Mouse (Mus musculus) stomach, embryonic 16.5 days (tissue): Measurements from ENCODE around the gene Rassf10. TPM values are rescaled to one million over a fixed set of nuclear protein-coding genes. Genes with fewer than 3 reads are reported as not detected.

ENCODE experiments used
- ATAC-seq: fragments of 200-750 bp; cut with Nextera tagmentation; 2 replicates; pipeline ENCODE4 v1.8.0; 2017; ENCODE audit warnings: moderate number of reproducible peaks, moderate TSS enrichment; ENCODE audit not compliant: insufficient read depth, low FRiP score
- H3K27ac ChIP-seq: fragments of 300-500 bp; sonication (generic); 2 replicates; pipeline ENCODE4 v1.5.1; 2014; ENCODE audit warnings: low read length
- H3K27me3 ChIP-seq: fragments of 300-500 bp; sonication (generic); 2 replicates; pipeline ENCODE4 v1.6.1; 2014; ENCODE audit warnings: low read length, control low read depth, mixed read lengths; ENCODE audit not compliant: control insufficient read depth, insufficient read depth
- H3K36me3 ChIP-seq: fragments of 300-500 bp; sonication (generic); 2 replicates; pipeline ENCODE4 v1.6.1; 2014; ENCODE audit warnings: low read length; ENCODE audit not compliant: control insufficient read depth, insufficient read depth
- H3K4me1 ChIP-seq: fragments of 300-500 bp; sonication (generic); 2 replicates; pipeline ENCODE4 v1.6.1; 2014; ENCODE audit warnings: low read length, control low read depth, mixed read lengths; ENCODE audit not compliant: control insufficient read depth, insufficient read depth
- H3K4me2 ChIP-seq: fragments of 300-500 bp; sonication (generic); 2 replicates; pipeline ENCODE4 v1.6.1; 2014; ENCODE audit warnings: low read depth, low read length, mixed read lengths
- H3K4me3 ChIP-seq: fragments of 300-500 bp; sonication (generic); replicated peaks from 2 replicates; pipeline ENCODE4 v1.5.1; 2014; ENCODE audit warnings: mild to moderate bottlenecking, low read length
- H3K9ac ChIP-seq: fragments of 300-500 bp; sonication (generic); 2 replicates; pipeline ENCODE4 v1.6.1; 2014; ENCODE audit warnings: low read length
- H3K9me3 ChIP-seq: fragments of 300-500 bp; sonication (generic); replicated peaks from 2 replicates; pipeline ENCODE4 v1.6.1; 2016; ENCODE audit warnings: low read length, control low read depth; ENCODE audit not compliant: control insufficient read depth
- WGBS: fragments of 180-500 bp; shearing (Covaris S2); extraction: QIAGEN DNeasy Blood & Tissue Kit; methylation state at CpG from one replicate; pipeline ENCODE4 v1.1.7; 2014; 5-methylcytosine and 5-hydroxymethylcytosine counted together
- polyA plus RNA-seq: library from polyadenylated mRNA; unstranded; fragments of >200 nt; fragmentation: Nextera tagmentation; extraction: Ambion mirVana; gene quantifications from 2 replicates; pipeline ENCODE4 v1.2.1, GENCODE M21; 2015

Gene Rassf10
- polyA plus RNA-seq, 1 experiment from 2014 or later = 6.3 TPM

DNA sequence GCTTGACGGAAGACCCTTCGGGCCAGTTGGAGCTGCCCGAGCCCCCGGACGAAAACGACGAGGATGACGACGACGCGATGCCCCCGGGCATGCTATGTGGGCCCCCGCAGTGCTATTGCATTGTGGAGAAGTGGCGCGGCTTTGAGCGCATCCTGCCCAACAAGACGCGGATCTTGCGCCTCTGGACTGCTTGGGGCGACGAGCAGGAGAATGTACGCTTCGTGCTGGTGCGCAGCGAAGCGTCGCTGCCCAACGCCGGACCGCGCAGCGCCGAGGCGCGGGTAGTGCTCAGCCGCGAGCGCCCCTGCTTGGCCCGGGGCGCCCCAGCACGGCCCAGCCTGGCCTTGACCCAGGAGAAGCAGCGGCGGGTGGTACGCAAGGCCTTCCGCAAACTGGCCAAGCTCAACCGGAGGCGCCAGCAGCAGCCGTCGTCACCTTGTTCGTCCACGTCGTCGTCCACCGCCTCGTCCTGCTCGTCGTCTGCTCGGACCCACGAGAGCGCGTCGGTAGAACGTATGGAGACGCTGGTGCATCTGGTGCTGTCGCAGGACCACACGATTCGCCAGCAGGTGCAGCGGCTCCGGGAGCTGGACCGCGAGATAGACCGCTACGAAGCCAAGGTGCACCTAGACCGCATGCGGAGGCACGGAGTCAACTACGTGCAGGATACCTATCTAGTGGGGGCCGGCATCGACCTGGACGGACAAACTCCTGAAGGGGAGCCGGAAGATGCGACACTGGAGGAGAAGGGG, 765 bp downstream of the Rassf10 start:
- H3K9ac ChIP-seq = peak overlapping the region; percentile 81
- peak overlapping the region; percentile 69 for H3K4me3 ChIP-seq
- peak overlapping the region; percentile 69; the same call in 1 of the 2 replicates for H3K27ac ChIP-seq
- H3K36me3 ChIP-seq = no peaks in the 10 kb centered on the region
- no peaks in the 10 kb centered on the region for H3K9me3 ChIP-seq
- peaks cover 19% of the 10 kb centered on the region for H3K27me3 ChIP-seq
- peak; percentile 14 for ATAC-seq
- peaks cover 16% of the 10 kb centered on the region; the same call in 1 of the 2 replicates for H3K4me1 ChIP-seq
- peak overlapping the region; percentile 84 for H3K4me2 ChIP-seq
- WGBS = under 1% methylated on average over 82 of the region's 82 CpGs

DNA sequence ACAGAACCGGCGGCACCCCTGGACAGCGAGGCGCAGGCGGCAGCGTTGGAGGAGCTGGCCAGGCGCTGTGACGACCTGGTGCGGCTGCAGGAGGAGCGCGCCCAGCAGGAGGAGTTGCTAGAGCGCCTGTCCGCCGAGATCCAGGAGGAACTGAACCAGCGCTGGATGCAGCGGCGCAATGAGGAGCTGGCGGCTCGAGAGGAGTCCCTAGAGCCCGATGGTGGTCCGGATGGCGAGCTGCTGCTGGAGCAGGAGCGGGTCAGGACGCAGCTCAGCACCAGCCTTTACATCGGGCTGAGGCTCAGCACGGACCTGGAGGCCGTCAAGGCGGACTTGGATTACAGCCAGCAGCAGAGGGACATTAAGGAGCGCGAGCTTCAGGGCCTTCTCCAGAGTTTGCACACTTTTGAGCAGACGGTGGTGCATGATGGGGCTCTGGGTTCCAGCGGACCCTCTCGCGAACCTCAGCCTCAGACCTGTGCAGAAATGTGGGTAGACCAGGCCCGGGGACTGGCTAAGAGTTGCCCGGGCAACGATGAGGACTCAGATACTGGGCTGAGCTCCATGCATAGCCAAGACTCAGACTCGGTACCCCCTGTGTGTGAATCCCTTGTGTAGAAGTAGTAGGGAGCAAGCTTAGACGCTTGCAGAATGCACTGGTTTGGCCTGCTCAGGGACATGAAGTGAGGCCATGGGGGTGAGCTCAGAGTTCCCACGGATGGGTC, 1.5 kb downstream of the Rassf10 start:
- Histone ChIP-seq H3K9ac (peak overlapping the region; percentile 81), H3K27me3 (peaks cover 19% of the 10 kb centered on the region), H3K4me2 (peak overlapping the region; percentile 84), H3K4me3 (peak overlapping the region; percentile 69), H3K9me3 (no peaks in the 10 kb centered on the region), H3K27ac (peak overlapping the region; percentile 69), H3K36me3 (no peaks in the 10 kb centered on the region), H3K4me1 (peaks cover 16% of the 10 kb centered on the region; the same call in 1 of the 2 replicates)
- WGBS = 5% methylated on average over 40 of the region's 40 CpGs
- ATAC-seq = peak; percentile 33; the same call in 1 of the 2 replicates

DNA sequence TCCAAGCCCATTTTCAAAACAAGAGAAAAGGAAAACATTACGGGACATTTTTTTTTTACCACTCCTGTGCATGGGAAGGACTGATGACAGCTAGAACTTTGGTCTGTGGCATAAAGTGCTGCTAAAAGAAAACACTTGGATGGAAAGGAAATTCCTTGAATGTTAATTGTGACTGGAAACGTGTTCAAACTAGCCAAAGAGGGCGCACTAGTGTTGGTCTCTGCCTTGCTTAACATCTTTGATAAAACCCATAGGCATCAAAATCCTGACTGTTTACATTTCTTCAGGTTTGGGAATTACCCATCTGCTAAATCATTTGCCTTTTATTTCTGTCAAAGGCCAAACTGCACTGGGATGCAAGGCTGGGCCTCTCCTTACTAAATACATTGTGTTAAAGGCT, 2.2 kb downstream of the Rassf10 start:
- peaks cover 19% of the 10 kb centered on the region for H3K27me3 ChIP-seq
- no peaks in the 10 kb centered on the region for H3K36me3 ChIP-seq
- H3K4me3 ChIP-seq = peak overlapping the region; percentile 69
- peak overlapping the region; percentile 69 for H3K27ac ChIP-seq
- peak overlapping the region; percentile 81; the same call in 1 of the 2 replicates for H3K9ac ChIP-seq
- 28% methylated on average over 3 of the region's 3 CpGs for WGBS
- peak overlapping the region; percentile 84 for H3K4me2 ChIP-seq
- peaks cover 16% of the 10 kb centered on the region; the same call in 1 of the 2 replicates for H3K4me1 ChIP-seq
- H3K9me3 ChIP-seq = no peaks in the 10 kb centered on the region
- no peak for ATAC-seq

DNA sequence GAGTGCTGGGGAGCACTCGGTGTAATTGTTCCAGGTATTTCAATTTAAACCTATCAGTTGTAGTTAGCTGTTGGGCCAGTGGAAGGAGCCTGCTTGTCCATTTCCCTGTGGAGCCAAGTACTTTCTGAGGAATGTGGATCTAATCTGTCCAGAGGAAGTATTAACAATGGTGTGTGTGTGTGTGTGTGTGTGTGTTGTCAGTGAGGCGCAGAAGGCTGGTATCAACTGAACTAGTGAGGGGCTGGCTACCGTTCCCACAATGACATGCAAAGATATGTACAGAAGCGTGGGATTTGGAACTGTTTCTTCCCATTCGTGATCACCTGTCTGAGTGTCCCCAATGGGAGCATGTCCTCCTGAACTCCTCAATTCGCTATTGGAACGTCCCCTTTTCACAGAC, 3.2 kb downstream of the Rassf10 start:
- Histone ChIP-seq H3K4me2 (peak overlapping the region; percentile 84), H3K9ac (peak overlapping the region; percentile 30; the same call in 1 of the 2 replicates), H3K4me3 (peak overlapping the region; percentile 69), H3K27ac (no peak overlapping the region), H3K9me3 (no peaks in the 10 kb centered on the region), H3K27me3 (peaks cover 19% of the 10 kb centered on the region), H3K36me3 (no peaks in the 10 kb centered on the region), H3K4me1 (peaks cover 16% of the 10 kb centered on the region; the same call in 1 of the 2 replicates)
- WGBS = 53% methylated on average over 7 of the region's 7 CpGs
- ATAC-seq = no peak

DNA sequence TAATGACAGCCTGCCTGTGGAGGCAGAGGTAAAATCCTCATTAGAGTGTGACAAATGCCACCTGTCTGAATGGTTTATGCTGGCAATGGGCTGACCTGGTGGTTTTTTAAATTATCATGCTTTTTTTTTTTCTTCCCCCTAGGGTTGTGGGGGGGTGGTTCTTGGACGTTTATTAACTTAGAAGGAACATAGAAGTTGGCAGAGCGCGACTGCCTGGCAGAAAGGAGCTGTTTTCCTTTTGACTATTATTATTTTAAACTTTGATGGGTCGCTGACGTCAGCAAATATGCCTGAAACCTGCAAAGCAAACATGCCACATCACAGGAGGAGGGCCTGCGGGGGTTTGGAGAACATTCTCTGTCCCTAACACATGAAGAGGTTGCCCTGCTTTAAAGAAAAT, 3.9 kb downstream of the Rassf10 start:
- peaks cover 16% of the 10 kb centered on the region; the same call in 1 of the 2 replicates for H3K4me1 ChIP-seq
- peaks cover 19% of the 10 kb centered on the region for H3K27me3 ChIP-seq
- 43% methylated on average over 6 of the region's 6 CpGs for WGBS
- ATAC-seq = no peak
- H3K36me3 ChIP-seq = no peaks in the 10 kb centered on the region
- no peak overlapping the region for H3K9ac ChIP-seq
- H3K27ac ChIP-seq = no peak overlapping the region
- H3K4me3 ChIP-seq = peak overlapping the region; percentile 69; the same call in 1 of the 2 replicates
- peak overlapping the region; percentile 84 for H3K4me2 ChIP-seq
- no peaks in the 10 kb centered on the region for H3K9me3 ChIP-seq

DNA sequence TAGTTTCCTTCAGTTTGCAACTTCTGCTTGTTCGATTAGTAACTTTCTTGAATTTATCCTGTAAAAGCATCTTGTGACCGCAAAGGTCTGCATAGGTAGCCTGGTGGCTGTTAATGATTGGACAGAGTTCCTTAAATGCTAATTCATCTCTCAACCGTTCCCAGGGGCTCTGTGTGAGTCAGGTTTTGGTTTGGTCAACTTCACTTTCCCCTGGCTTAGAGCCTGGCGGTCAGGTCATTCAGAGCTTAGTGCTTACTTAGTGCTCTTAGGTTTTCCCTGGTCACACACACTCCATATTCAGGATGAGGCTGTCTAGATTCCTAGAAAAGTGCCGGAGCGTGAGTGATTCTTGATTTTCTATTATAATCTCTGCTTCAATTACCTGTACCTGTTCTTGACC, 12.6 kb downstream of the Rassf10 start:
- Histone ChIP-seq H3K9ac (no peak overlapping the region), H3K9me3 (0 out of 2 replicates have a peak, but pooled peaks cover 5% of the 10 kb centered on the region), H3K4me3 (no peak overlapping the region), H3K4me1 (no peaks in the 10 kb centered on the region), H3K27ac (no peak overlapping the region), H3K36me3 (no peaks in the 10 kb centered on the region), H3K27me3 (no peaks in the 10 kb centered on the region), H3K4me2 (no peak overlapping the region)
- ATAC-seq = peak; percentile 17; the same call in 1 of the 2 replicates
- WGBS = 37% methylated on average over 6 of the region's 6 CpGs

DNA sequence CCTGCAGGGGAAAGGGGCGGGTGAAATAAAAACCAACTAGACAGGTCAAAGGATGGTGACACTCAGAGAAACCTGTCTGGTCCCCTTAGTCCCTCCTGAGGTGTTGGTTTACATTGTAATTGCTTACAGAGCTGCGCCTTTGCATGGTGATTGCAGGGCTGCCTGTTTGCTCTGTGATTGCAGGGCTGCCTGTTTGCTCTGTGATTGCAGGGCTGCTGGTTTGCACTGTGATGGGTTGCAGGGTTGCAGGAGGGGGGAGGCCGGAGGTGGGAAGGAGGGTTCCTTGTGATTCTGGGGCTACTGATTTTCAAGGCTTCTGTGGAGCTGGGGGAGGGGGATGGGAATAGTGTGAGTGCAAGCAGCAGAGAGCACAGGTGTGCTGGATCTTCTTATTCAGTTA, 13.0 kb downstream of the Rassf10 start:
- Histone ChIP-seq H3K9me3 (0 out of 2 replicates have a peak, but pooled peaks cover 5% of the 10 kb centered on the region), H3K27ac (no peak overlapping the region; the same call in 1 of the 2 replicates), H3K4me1 (no peaks in the 10 kb centered on the region), H3K4me3 (no peak overlapping the region), H3K36me3 (no peaks in the 10 kb centered on the region), H3K4me2 (no peak overlapping the region), H3K9ac (no peak overlapping the region), H3K27me3 (no peaks in the 10 kb centered on the region)
- 22% methylated on average over 3 of the region's 3 CpGs for WGBS
- ATAC-seq = peak; percentile 79

DNA sequence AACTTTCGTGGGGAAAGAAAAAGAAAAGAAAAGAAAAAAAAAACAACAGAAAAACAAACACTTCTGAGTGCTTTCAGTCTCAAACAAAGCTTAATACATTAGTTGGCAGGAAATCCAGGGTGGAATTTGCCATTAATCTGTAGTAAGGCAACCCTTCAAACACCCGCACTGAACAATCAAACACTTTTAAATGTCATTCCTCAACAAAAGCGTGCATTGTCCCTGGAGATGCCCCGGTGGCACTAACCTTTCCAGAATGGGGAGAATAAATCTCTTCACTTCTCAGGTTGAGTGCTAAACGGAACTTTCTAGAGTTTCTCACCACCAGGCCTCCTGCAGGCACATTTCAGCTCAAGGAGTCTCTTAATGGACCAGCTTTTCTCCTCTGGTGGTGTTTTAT, 29.6 kb downstream of the Rassf10 start:
- Histone ChIP-seq H3K36me3 (no peaks in the 10 kb centered on the region), H3K27me3 (no peaks in the 10 kb centered on the region), H3K27ac (no peak overlapping the region; the same call in 1 of the 2 replicates), H3K9ac (no peak overlapping the region), H3K4me1 (peaks cover 14% of the 10 kb centered on the region), H3K4me2 (no peak overlapping the region), H3K9me3 (no peaks in the 10 kb centered on the region), H3K4me3 (no peak overlapping the region)
- 29% methylated on average over 5 of the region's 5 CpGs for whole genome bisulfite sequencing
- no peak for ATAC-seq
